8 mouse cellular contexts compared by ENCODE assay signal in genomic region chr3:122466100-122466730, GRCm38 (mm10).
DNase-seq lines count a peak whose midpoint lies in the region; ATAC-seq lines count a peak whose summit lies in the region.

No protein-coding gene starts in this region.

- no peak overlapping the region for H3K27ac ChIP-seq in hindbrain, embryonic 15.5 days (replicated peaks)
- no peak overlapping the region for H3K27ac ChIP-seq in hindbrain, embryonic 12.5 days

- H3K9ac ChIP-seq in hindbrain, embryonic 15.5 days: no peak overlapping the region
- H3K9ac ChIP-seq in hindbrain, embryonic 12.5 days: no peak overlapping the region

- H3K4me1 ChIP-seq in hindbrain, embryonic 15.5 days (replicated peaks): peaks cover 23% of the 10 kb centered on the region
- H3K4me1 ChIP-seq in hindbrain, embryonic 12.5 days: peaks cover 18% of the 10 kb centered on the region

- no peaks in the 10 kb centered on the region for H3K36me3 ChIP-seq in hindbrain, embryonic 15.5 days
- no peaks in the 10 kb centered on the region for H3K36me3 ChIP-seq in hindbrain, embryonic 12.5 days

- 48% methylated on average over 9 of the region's 9 CpGs for WGBS in hindbrain, embryonic 15.5 days
- WGBS in hindbrain, embryonic 12.5 days: 53% methylated on average over 9 of the region's 9 CpGs

- H3K4me2 ChIP-seq in hindbrain, embryonic 15.5 days: no peak overlapping the region
- no peak overlapping the region for H3K4me2 ChIP-seq in hindbrain, embryonic 12.5 days (replicated peaks)

- H3K27me3 ChIP-seq in hindbrain, embryonic 15.5 days: no peaks in the 10 kb centered on the region
- no peaks in the 10 kb centered on the region for H3K27me3 ChIP-seq in hindbrain, embryonic 12.5 days

- peak; percentile 61 for DNase-seq in CD4-positive, CD25-positive, alpha-beta regulatory T cell, adult 2 months (ENCODE audit: low read depth, low spot score)
- peak; percentile 72 for DNase-seq in R1 (ENCODE audit: low read depth, low spot score)
- DNase-seq in embryo, embryonic 10.5 days (ENCODE audit: low spot score): peak; percentile 88
- peak; percentile 80 for DNase-seq in kidney, postnatal 10 days
- DNase-seq in mesoderm, embryonic 11.5 days (ENCODE audit: low read depth, low spot score): peak; percentile 71
- no peak for DNase-seq in right cerebral cortex, postnatal 14 days

- H3K4me3 ChIP-seq in hindbrain, embryonic 15.5 days: no peak overlapping the region
- H3K4me3 ChIP-seq in hindbrain, embryonic 12.5 days: no peak overlapping the region

- no peaks in the 10 kb centered on the region for H3K9me3 ChIP-seq in hindbrain, embryonic 15.5 days
- no peaks in the 10 kb centered on the region for H3K9me3 ChIP-seq in hindbrain, embryonic 12.5 days (replicated peaks)

- peak; percentile 51; the same call in 1 of the 2 replicates for ATAC-seq in hindbrain, embryonic 15.5 days (ENCODE audit: low FRiP score, low read depth)
- no peak for ATAC-seq in hindbrain, embryonic 12.5 days (ENCODE audit: low FRiP score)
